Mouse (Mus musculus) G1E (cell line): ENCODE measurements around the gene Iqcf4.

Experiments
- CTCF ChIP-seq: IDR thresholded peaks from 2 replicates; pipeline ENCODE4 v1.5.1; 2012; ENCODE audit warnings: low read depth, low read length, inconsistent platforms, mixed read lengths
- GATA1 ChIP-seq: IDR thresholded peaks from 2 replicates; pipeline ENCODE4 v1.6.1; 2012; ENCODE audit warnings: borderline replicate concordance, low read length, inconsistent platforms, mixed read lengths
- POLR2AphosphoS5 ChIP-seq: IDR thresholded peaks from 2 replicates; pipeline ENCODE4 v1.6.1; 2012; ENCODE audit warnings: low read depth, low read length, inconsistent platforms; ENCODE audit not compliant: insufficient replicate concordance
- TAL1 ChIP-seq: conservative IDR thresholded peaks from 2 replicates; pipeline ENCODE4 v1.6.1; 2012; ENCODE audit warnings: low read depth, low read length, inconsistent platforms, mixed read lengths

DNA sequence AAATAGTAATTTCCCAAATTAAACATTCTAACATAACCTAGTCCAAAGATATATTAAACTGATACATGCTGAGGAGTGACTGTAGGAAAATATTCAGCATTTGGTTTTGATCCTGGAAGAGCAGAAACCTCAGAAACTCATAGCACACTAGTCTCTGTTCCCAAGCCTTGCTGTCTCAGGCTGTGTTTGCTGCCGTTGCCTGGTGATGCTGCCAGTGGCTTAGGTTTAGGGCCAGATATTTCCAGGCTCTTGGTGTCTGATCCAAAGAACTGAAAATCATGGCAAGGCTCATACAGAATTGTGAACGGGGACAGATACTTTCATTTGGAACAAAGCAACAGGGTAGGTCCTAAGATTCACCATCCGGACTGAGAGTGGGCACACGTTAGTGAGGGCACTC lies 39.9 kb upstream of the Iqcf4 start:
- TF ChIP-seq CTCF (no peak), POLR2AphosphoS5 (no peak), TAL1 (no peak), GATA1 (no peak)
